Mouse (Mus musculus): ENCODE measurements around the gene Btbd9.

Btbd9 gene

DNA sequence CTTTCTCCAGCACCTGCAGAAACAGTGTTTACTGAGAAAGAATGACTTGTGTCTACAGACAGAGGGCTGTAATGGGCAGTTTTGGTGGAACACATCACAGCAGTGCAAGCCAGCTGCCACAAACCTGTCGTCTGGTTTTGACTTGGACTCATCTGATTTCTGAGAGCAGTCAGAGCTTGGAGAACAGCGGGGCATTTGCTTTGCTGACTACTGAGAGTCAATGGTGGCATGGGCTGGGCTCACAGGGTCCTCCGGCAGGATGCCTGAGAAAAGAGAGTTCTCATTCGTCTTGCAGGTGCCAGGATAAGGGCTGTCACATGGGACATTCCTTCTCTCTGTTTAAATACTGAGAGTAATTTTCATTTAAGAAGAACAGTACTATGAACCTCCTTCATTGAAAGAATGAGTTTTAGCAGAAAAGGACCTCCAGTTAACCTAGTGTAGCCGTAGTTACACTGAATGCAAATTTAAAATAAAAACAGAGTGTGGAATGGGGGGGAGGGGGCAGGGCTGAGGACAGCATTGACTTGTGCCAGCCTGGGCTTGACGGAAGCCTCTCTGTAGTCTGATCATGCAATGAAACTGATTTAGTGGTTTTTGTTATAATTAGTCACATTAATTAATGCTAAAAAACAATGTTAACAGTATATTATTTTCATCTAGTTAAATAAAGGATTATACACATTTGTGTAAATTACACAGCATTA, 122.0 kb downstream of the Btbd9 start:
- no peak for DNase-seq (ENCODE audit: low spot score in 2 of 2)

DNA sequence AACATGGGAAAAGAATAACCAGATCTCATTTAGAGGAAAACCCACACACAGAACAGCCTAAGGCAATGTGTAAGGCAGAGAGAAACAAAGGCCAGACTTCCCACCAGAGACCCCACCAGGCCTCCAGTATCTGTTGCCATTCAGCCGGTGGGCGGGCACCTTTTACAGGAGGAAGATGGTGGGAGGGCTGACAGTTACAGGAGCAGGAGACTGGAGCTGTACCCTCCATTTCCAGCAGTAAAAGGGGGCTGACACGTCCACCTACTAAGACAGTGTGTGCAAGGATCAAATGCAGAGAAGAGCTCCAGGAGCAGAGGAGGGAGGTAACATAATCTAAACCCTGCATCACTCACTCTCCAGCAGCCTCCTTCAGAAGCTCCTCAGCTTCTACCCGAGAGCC, 123.0 kb downstream of the Btbd9 start:
- no peak for DNase-seq (ENCODE audit: low spot score in 2 of 2)

DNA sequence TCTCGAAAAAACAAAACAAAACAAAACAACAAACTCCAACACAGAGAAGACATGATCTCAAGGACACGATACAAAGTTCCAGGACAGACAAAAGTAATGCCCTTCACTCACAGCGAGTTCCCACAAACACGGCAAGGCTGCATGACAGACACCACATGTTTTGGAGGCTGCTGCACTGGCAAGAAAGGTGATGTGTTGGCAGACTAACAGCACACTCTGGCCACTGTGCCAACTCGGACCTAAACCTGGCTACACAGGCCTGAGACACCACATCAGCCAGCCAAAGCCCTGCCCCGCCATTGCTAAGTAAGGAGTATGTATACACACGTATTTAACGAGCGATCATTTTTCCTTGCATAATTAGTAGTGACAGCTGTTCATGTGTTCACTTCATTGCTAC, 123.9 kb downstream of the Btbd9 start:
- no peak for DNase-seq (ENCODE audit: low spot score in 2 of 2)

DNA sequence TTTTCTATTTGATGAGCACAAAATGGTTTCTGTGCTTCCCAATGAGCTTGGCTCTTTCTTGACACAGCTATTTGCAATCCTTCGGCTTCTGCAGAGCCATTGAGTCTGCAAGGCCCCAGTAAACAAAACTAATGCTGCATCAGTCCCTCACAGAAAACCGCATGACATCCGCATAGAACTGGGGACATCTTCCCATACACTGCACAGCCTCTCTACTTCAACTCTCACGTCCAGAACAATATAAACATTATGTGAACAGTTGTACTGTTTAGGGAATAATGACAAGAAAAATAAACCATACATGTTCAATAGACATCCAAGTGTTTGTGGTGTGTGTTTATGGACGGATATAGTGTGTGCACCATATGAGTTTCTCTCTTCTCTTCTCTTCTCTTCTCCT, 127.7 kb downstream of the Btbd9 start:
- no peak for DNase-seq (ENCODE audit: low spot score in 2 of 2)

DNA sequence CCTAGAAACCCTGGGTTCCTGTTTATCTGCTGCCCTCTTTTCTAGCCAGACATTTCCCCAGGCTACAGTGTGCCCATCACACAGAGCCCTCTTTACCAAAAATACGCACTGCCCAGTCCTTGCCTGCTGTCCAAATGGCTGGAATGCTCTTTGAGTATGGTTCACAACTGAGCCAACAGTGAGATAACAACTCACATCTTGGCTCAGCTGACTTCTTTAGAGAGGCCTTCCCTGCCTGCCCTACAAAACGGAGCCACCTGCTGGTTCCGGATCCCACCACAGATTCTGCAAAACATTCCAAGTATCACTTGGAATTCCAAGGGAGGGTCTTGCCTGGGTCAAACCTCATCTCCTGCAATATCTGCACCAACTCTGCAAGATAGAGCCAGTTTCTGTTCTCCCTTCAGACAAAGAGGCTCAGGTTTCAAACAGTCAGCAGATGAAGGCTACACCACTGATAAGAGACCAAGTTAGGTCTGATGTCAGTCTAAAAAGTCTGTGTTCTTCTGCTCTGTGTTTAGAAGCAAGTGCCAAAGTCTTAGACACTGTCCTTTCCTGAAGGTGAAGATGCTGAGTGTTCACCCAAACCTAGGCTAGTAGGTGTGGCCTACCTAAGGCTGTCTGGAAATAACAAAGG, 130.4 kb downstream of the Btbd9 start:
- DNase-seq (ENCODE audit: low spot score in 2 of 2): no peak

DNA sequence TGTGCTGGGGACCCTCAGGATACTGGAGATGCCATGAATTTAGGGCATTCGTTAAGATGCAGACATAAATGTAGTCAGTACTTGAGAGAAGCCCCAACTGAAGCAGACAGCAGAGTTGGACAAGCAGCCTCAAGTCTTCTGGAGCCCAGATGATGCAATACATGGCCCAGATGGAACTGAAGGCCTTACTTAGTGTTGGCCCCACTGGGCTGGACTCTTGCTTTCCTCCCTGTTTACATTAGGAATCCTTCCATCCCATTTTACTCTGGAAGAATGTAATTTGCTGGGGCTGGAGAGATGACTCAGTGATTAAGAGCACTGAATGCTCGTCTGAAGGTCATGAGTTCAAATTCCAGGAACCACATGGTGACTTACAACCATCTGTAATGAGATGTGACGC, 136.6 kb downstream of the Btbd9 start:
- DNase-seq (ENCODE audit: low spot score in 2 of 2): no peak

DNA sequence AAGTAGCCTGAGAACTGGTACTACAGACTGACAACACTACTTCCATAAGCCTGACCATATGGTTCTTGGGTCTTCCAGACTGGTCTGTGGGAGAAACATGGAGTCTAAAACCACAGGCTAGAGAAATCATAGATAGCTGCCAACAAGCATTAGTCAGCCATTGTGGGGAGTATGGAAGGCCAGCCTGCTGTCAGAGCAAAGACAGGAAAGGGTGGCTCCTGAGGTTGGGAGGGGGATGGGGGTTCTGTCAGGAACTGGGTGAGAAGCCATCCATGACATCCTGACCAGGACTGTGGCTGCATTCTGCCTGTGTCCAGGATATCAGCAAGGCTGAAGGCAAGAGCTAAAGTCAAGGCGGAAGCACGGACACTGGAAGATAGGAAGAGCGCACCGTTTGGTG, 137.5 kb downstream of the Btbd9 start:
- no peak for DNase-seq (ENCODE audit: low spot score in 2 of 2)

DNA sequence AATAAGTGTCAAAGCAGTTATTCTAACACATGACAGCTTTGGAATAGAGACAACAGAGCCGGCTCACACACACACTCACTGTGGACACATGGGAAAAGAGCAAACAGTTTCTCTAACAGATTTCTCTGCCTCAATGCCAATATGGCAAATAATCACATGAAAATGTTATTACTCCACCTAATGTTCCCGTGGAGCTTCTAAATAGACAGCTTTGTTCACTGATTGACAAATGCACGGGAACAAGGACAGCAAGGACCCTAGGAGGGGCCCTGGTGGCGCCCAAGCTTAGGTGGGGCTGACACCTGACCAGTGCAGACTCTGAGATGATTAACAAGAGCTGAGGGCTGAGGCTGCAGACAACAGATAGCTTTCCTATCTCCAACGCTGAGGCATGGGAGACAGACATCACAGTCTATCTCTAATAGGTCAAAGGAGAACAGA, 140.2 kb downstream of the Btbd9 start:
- no peak for DNase-seq (ENCODE audit: low spot score in 2 of 2)

DNA sequence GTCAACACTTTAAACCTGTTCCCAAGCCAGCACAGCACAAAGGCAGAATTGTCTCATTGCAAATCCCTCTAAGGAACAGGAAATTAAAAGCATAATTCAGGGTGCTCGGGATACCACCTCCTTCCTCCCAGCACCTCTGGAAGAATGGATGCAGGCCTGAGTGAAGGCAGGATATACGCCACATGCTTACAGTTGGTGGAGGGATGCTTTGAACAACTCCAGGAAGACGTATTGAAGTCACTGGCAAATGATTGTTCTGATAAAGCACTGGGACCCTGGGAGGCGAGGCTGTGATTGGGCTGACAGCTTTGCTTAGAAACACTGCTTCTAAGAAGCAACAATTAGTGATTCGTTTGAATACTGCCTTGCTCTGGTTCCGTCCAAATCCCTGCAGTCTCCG, 140.8 kb downstream of the Btbd9 start:
- no peak for DNase-seq (ENCODE audit: low spot score in 2 of 2)

DNA sequence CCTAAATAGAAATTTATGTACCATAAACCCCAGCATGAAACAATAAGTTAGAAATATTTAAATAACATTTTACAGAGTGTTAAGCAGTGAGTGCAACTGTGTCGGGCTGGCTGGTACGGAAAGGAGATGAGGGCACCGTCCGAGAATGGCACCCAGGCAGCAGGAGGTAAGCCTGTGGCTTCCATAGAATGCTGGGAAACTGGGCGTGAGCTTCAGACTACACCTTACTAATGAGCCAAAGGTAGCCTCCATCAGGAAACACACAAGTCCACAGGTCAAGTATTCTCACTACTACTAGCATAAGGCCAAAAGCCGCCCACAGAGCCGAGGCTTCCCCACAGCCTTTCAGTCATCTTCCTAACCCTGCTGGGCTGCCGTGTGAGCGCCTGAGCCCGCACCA, 144.2 kb downstream of the Btbd9 start:
- no peak for DNase-seq (ENCODE audit: low spot score in 2 of 2)

DNA sequence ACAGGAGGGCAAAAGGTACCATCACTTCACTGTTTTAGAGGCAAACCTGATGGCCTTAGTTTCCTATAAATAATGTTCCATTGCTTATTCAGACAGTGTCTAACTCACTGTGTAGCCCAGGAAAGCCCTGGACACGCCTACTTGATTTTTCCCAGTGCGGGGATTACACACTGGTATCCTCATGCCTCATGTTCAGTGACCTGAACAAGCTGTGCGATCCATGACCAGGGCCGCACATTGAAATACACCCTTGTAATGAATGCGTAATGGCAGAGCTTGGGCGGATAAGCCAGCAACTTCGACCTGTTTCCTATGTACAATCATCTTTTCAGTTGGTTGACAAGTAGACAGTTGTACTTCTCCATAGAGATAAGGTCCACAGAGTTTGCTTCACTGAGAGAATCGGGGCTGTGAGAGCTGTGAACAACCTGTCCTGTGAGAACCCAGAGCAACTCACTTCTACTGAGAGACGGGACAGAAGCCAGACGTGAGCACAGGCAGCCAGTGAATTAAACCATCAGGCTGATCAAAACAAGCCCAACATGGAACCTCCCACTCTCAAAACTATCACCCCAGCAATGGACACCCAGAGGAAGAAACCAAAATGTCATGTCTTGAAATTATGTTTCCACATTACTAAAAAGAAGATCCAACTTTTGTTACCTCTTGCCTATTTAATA, 145.2 kb downstream of the Btbd9 start:
- no peak for DNase-seq (ENCODE audit: low spot score in 2 of 2)

DNA sequence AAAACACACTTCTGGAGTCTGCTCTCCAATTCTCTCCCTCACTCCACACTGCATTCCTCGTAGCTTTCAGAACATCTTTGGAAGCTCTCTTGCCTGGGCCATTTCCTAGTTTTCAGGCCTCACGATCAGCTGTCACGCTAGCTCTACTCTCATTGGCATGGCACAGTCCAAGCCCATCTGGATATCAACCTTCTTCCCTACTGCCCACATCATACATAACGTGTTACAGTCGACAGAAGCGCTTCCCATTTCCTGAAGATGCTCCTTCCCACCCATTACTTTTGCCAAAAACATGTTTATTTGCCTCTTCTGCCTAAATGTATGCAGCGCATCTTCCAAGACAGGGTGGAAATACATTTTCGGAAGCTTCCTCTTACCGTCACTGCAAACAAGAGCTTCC, 147.6 kb downstream of the Btbd9 start:
- no peak for DNase-seq (ENCODE audit: low spot score in 2 of 2)

DNA sequence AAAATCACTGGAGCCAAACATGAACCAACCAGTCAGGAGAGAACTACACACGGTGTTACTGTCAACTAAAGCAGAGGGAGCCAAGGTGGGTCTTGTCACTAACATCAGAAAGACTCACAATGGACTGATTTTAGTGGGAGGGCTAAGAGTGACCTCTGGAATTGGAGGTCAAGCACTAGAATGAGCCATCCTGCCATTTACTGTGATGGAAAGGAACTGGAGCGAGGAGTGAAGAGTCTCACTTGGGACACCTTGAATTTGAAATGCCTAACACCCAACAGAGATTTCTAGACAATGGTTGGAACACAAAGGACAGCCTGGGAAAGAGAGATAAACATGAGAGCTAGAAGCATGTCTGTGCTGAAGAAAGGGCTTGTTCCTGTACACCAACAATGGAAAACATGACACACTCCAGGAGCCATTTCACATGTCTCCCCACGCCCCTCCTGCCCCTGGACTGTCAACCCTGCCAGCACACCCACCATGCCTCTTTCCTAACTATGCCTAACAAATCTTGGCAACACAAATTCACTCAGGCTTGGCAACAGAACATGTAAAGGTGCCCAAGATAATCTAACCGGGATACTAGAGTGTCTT, 152.9 kb downstream of the Btbd9 start:
- DNase-seq (ENCODE audit: low spot score in 2 of 2): no peak

DNA sequence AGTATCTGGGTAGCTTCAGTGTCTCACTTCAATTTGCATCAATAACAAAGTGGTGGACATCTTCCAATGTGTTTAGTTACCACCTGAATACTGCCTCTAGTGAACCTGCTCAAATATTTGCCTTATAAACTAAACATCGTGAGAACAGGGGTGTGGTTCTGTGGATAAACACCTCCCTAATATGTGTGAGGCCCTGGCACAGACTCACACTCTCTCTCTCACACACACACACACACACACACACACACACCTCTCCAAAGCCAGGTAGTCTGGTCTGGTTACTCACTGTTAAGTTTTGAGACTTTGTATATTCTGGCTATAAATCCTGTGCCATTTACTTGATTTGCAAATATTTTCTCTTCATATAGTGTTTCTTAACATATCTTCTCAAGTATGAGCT, 154.0 kb downstream of the Btbd9 start:
- no peak for DNase-seq (ENCODE audit: low spot score in 2 of 2)

DNA sequence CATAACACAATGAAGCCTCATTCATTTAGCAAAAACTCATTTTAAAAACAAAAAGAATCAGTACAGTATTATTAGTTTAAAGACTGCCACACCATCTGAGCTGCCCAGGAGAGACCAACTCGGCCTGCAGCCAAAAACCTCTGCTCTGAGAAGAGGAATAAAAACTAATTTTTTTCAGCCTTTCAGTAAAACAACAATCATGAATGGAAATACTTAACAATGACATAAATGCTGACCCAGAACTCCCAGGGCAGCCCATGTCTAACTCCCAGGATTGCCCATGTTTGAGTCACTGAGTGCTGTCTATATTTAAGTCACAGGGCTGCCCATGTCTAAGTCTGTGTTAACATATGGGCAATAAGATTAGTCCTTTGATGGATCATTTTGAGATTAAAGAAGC, 155.0 kb downstream of the Btbd9 start:
- no peak for DNase-seq (ENCODE audit: low spot score in 2 of 2)

DNA sequence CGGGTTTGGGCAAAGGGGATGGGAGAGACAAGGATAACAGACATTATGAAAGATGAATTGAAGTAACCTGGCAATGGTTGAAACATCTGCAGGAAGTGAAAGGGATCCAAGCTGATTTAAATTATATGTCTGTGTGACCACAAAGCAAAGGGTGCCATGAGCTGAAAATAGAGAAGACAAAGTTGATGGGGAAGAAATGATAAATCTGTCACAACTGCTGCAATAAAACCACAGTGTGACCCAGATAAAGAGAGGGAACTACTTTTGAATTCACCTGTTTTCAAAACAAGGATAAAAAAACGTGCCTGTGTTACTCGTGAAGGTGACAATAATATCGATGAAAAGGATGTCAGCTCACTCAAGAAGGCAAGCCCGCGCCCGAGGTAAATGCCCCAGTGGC, 156.8 kb downstream of the Btbd9 start:
- no peak for DNase-seq (ENCODE audit: low spot score in 2 of 2)

DNA sequence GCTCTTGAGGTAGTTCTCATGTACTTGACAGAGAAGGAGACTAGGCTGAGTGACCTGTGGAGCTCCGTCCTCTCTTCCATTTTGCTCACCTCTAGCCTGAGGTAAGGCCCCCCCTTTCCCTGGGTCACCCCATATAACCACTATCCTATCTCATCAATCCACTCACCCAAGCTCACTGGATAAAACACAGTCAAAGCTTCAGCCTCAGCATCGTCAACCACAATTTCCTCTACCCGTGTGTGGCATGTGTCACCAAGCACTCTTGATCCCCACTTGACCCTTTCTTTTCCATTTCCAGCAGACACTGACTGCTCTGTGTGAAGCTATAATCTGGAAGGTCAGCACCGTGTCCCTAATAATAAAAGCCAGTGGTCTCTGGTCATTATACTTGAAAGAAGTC, 157.8 kb downstream of the Btbd9 start:
- no peak for DNase-seq (ENCODE audit: low spot score in 2 of 2)

DNA sequence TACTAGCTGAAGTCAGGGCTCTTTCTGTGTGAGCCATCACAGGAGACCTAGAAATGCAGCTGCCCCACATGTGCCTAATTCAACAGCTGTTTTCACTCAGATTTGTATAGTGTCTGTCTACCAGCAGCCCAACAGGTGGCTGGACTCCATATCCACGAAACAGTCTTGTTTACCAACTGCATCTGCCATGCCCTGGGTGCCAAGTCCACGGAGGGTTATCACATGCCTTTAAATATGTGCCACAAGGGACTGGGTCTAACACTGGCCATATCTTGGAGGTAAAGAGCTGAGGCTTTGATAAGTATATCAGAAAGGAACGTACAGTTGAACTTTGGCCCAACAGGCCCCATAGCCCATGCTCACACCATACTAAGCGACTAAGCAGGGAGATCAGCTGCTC, 159.2 kb downstream of the Btbd9 start:
- DNase-seq (ENCODE audit: low spot score in 2 of 2): no peak

DNA sequence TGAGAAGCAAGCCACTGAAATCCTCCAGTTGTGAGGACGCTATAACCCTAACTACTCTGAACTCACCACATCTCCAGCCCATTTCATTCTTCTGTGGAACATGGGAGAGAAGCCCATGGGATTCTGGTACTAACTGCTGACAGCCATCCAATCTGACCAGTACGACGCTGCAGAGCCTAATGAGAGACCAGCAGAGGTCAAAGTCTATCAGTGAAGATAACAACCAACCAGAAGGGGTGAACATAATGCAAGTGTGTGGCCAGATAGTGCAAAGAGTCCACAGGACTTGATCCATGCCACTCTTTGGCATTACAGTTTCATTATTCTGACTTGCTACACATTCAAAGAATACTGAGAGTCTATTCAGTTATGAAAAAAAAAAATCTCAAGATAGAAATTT, 160.6 kb downstream of the Btbd9 start:
- no peak for DNase-seq (ENCODE audit: low spot score in 2 of 2)

DNA sequence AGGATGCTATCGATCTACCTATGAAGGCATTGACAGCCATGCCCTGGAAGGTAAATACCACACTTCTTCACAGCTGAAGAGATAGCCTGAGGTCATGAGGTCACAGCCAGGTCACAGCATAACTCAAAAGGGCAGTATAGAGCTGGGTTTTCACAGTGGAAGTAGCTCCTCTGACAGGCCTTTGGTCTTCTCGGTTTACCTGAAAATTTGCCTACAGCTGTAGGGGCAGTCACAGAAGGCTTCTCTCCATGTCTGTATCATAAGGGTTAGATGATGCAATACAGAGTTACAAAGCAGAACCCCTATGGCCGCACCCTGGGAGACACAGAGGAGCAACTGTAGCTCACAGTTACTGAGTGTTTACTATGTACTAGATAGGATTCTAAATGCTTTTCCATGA, 163.3 kb downstream of the Btbd9 start:
- no peak for DNase-seq (ENCODE audit: low spot score in 2 of 2)

DNA sequence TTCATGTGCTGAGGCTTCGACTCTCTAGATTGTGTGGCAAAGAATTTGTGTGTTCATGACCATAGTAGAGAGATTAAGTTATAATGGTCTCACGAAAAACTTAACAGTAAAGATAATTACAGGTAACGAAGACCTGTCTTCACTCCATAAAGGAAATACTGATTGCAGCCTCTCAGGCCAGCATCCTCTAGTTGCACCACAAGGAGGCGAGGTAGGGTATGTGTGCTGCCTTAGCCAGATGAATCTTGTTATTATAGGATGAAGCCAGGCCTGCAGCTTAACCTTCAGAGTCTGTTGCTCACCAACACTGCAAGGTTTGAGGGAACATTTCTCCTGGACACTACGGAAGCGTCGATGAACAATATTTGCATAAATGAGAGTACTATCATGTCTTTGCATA, 170.3 kb downstream of the Btbd9 start:
- DNase-seq (ENCODE audit: low spot score in 2 of 2): no peak

DNA sequence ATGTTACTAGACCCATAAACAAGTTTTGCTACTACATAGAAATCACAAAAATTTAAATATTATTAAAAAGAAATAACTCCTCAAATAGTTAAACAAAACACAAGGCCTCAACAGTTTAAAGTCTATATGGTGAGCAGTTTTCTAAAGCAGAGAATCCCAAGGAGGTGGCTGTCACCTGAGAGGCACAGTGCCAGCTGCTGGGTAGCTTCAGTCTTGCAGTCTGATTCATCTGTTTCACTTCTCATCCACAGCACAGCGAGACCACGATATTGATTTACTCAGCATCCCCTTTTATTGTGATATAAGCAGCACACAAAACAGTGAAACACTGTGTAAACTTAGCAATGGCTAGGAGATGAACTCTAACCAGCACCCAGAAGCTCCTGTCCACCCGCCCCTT, 173.4 kb downstream of the Btbd9 start:
- DNase-seq (ENCODE audit: low spot score in 2 of 2): no peak

DNA sequence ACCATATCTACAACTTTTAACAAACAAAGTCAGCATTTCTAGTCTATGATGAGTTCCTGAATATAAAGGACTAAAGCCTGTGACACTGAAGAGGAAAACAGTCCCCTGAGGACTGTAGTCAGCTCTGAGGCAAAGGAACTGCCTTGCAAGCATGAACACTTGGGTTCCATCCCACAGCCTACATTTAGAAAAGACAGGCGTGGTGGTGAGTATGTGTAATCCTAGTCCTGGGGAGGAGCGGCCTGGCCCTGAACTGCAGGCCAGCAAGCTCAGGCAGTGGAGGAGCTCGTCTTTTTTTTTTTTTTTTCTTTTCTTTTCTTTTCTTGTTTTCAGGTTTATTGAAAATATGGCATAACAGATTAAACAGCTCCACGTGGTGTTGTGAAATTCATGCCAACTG, 181.0 kb downstream of the Btbd9 start:
- DNase-seq (ENCODE audit: low spot score in 2 of 2): no peak
